Mouse (Mus musculus) lung, adult 2 months (tissue): ENCODE data around the gene Fcrl6.

ENCODE experiments used
- CTCF ChIP-seq: fragments of 200-500 bp; IDR thresholded peaks from 2 replicates; pipeline ENCODE4 v1.5.1; 2011; ENCODE audit warnings: mild to moderate bottlenecking, low read length, control low read depth; ENCODE audit not compliant: insufficient read depth
- POLR2A ChIP-seq: fragments of 200-500 bp; IDR thresholded peaks from 2 replicates; pipeline ENCODE4 v1.6.1; 2011; ENCODE audit warnings: low read depth, mild to moderate bottlenecking, control low read depth, low read length, borderline replicate concordance; ENCODE audit errors: extremely low read depth

DNA sequence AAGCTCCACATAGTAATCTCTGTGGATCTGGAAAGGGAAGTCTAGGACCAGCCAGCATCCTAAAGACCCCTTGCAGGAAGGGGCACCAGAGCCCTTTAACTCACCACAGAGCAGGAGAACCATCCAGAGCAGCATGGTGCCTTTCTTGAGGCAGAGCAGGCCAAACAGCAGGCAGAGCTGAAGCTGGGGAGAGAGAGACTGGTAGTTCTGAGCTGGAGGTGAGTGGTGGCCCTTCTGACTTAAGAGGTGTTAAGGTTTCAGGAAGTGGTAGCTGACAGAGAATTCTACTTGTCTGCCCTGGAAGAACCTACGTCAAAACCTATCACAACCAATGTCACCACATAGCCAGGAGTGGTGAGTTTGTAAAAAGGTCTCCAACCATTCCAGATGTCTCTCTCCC, at the start of gene Fcrl6:
- TF ChIP-seq CTCF = no peak
- TF ChIP-seq POLR2A = no peak
